8 mouse cellular contexts compared by ENCODE assay signal in genomic region chr7:19300501-19301421, GRCm38 (mm10). TPM values are rescaled to one million over a fixed set of nuclear protein-coding genes. Genes with fewer than 3 reads are reported as not detected.
DNase-seq lines count a peak whose midpoint lies in the region; ATAC-seq lines count a peak whose summit lies in the region.

No protein-coding gene starts in this region.

- peak; percentile 87 for ATAC-seq in intestine, embryonic 15.5 days
- peak; percentile 66 for ATAC-seq in limb, embryonic 11.5 days (ENCODE audit: insufficient number of reproducible peaks, low FRiP score, low TSS enrichment, low read depth)
- peak; percentile 71; the same call in 1 of the 2 replicates for ATAC-seq in midbrain, embryonic 12.5 days (ENCODE audit: low FRiP score, low read depth)

- H3K27ac ChIP-seq in intestine, embryonic 15.5 days = no peak overlapping the region
- no peak overlapping the region for H3K27ac ChIP-seq in limb, embryonic 11.5 days (replicated peaks; ENCODE audit: low read depth, low read length)
- no peak overlapping the region for H3K27ac ChIP-seq in midbrain, embryonic 12.5 days (replicated peaks)

- peak overlapping the region; percentile 43 for H3K4me3 ChIP-seq in intestine, embryonic 15.5 days (replicated peaks)
- peak overlapping the region; percentile 28 for H3K4me3 ChIP-seq in limb, embryonic 11.5 days (ENCODE audit: low read depth, low read length)
- H3K4me3 ChIP-seq in midbrain, embryonic 12.5 days = peak overlapping the region; percentile 47

- H3K27me3 ChIP-seq in intestine, embryonic 15.5 days (replicated peaks) = peaks cover 42% of the 10 kb centered on the region
- H3K27me3 ChIP-seq in limb, embryonic 11.5 days (ENCODE audit: control insufficient read depth, insufficient read depth, low read length) = peaks cover 43% of the 10 kb centered on the region
- peaks cover 46% of the 10 kb centered on the region for H3K27me3 ChIP-seq in midbrain, embryonic 12.5 days

- peaks cover 27% of the 10 kb centered on the region for H3K4me1 ChIP-seq in intestine, embryonic 15.5 days (replicated peaks)
- no peaks in the 10 kb centered on the region for H3K4me1 ChIP-seq in limb, embryonic 11.5 days (ENCODE audit: control insufficient read depth, insufficient read depth, low read length)
- H3K4me1 ChIP-seq in midbrain, embryonic 12.5 days = peaks cover 28% of the 10 kb centered on the region

- peak overlapping the region; percentile 47 for H3K4me2 ChIP-seq in intestine, embryonic 15.5 days (replicated peaks)
- peak overlapping the region; percentile 21; the same call in 1 of the 2 replicates for H3K4me2 ChIP-seq in limb, embryonic 11.5 days (ENCODE audit: low read depth, severe bottlenecking)
- peak overlapping the region; percentile 54 for H3K4me2 ChIP-seq in midbrain, embryonic 12.5 days (replicated peaks)

- H3K9ac ChIP-seq in intestine, embryonic 15.5 days = peak overlapping the region; percentile 18
- H3K9ac ChIP-seq in limb, embryonic 11.5 days (ENCODE audit: low read length) = no peak overlapping the region
- peak overlapping the region; percentile 46; the same call in 1 of the 2 replicates for H3K9ac ChIP-seq in midbrain, embryonic 12.5 days (replicated peaks)

- DNase-seq in urinary bladder, postnatal 14 days (ENCODE audit: low spot score) = peak; percentile 80
- no peak for DNase-seq in urinary bladder, adult 18-20 months (ENCODE audit: low spot score in 2 of 2)
- DNase-seq in embryo, embryonic 10 days (ENCODE audit: low spot score) = peak; percentile 91
- peak; percentile 52 for DNase-seq in gastrocnemius, postnatal 25 days
- peak; percentile 87 for DNase-seq in limb, embryonic 11.5 days (ENCODE audit: low spot score)
- peak; percentile 79 for DNase-seq in skeletal muscle tissue, adult 2 months (ENCODE audit: low read depth, low spot score)

- H3K36me3 ChIP-seq in intestine, embryonic 15.5 days = no peaks in the 10 kb centered on the region
- no peaks in the 10 kb centered on the region for H3K36me3 ChIP-seq in limb, embryonic 11.5 days (ENCODE audit: control insufficient read depth, insufficient read depth, low read length)
- H3K36me3 ChIP-seq in midbrain, embryonic 12.5 days = no peaks in the 10 kb centered on the region

- WGBS in intestine, embryonic 15.5 days = under 1% methylated on average over 29 of the region's 29 CpGs
- WGBS in limb, embryonic 11.5 days = under 1% methylated on average over 29 of the region's 29 CpGs
- under 1% methylated on average over 29 of the region's 29 CpGs for WGBS in midbrain, embryonic 12.5 days

- no peaks in the 10 kb centered on the region for H3K9me3 ChIP-seq in intestine, embryonic 15.5 days
- H3K9me3 ChIP-seq in limb, embryonic 11.5 days (ENCODE audit: control insufficient read depth, low read length) = no peaks in the 10 kb centered on the region
- H3K9me3 ChIP-seq in midbrain, embryonic 12.5 days = no peaks in the 10 kb centered on the region

RNA-seq across cellular contexts. Expression of gene Fosb, which starts 9.1 kb away (rescaled TPM):
- under 1 TPM; 0.43 to 0.64 TPM for total RNA-seq in gastrocnemius, postnatal 25 days (2021)
- 0.09 and 0.14 TPM in 2 replicates for polyA plus RNA-seq in intestine, embryonic 15.5 days (2015; fragmentation: Nextera tagmentation; extraction: Ambion mirVana)
- polyA plus RNA-seq in limb, embryonic 11.5 days (2014; fragmentation: Nextera tagmentation; extraction: Ambion mirVana) = 0.06 TPM in 1 of 2 replicates, not detected in the other
- 0.20 TPM in 1 of 2 replicates, not detected in the other for polyA plus RNA-seq in midbrain, embryonic 12.5 days (2016; fragmentation: Nextera tagmentation; extraction: Ambion mirVana)

RNA-seq across cellular contexts. Expression of gene Rtn2, which starts 18.3 kb away (rescaled TPM):
- total RNA-seq in gastrocnemius, postnatal 25 days (2021) = 100 to 1,000 TPM; 943 to 950 TPM
- polyA plus RNA-seq in intestine, embryonic 15.5 days (2015; fragmentation: Nextera tagmentation; extraction: Ambion mirVana) = 11.3 and 12.5 TPM in 2 replicates
- 9.0 and 10.0 TPM in 2 replicates for polyA plus RNA-seq in limb, embryonic 11.5 days (2014; fragmentation: Nextera tagmentation; extraction: Ambion mirVana)
- polyA plus RNA-seq in midbrain, embryonic 12.5 days (2016; fragmentation: Nextera tagmentation; extraction: Ambion mirVana) = 74.6 and 79.7 TPM in 2 replicates

RNA-seq across cellular contexts. Expression of gene Ppm1n, which starts 20.9 kb away (rescaled TPM):
- not detected for total RNA-seq in gastrocnemius, postnatal 25 days (2021)
- polyA plus RNA-seq in intestine, embryonic 15.5 days (2015; fragmentation: Nextera tagmentation; extraction: Ambion mirVana) = 0.14 and 0.34 TPM in 2 replicates
- polyA plus RNA-seq in limb, embryonic 11.5 days (2014; fragmentation: Nextera tagmentation; extraction: Ambion mirVana) = 0.24 TPM in 1 of 2 replicates, not detected in the other
- polyA plus RNA-seq in midbrain, embryonic 12.5 days (2016; fragmentation: Nextera tagmentation; extraction: Ambion mirVana) = 0.20 and 0.32 TPM in 2 replicates

RNA-seq across cellular contexts. Expression of gene Vasp, which starts 29.1 kb away (rescaled TPM):
- total RNA-seq in gastrocnemius, postnatal 25 days (2021) = 10 to 100 TPM; 16.3 to 18.0 TPM
- 109 and 114 TPM in 2 replicates for polyA plus RNA-seq in intestine, embryonic 15.5 days (2015; fragmentation: Nextera tagmentation; extraction: Ambion mirVana)
- 62.3 and 65.6 TPM in 2 replicates for polyA plus RNA-seq in limb, embryonic 11.5 days (2014; fragmentation: Nextera tagmentation; extraction: Ambion mirVana)
- polyA plus RNA-seq in midbrain, embryonic 12.5 days (2016; fragmentation: Nextera tagmentation; extraction: Ambion mirVana) = 44.9 and 47.1 TPM in 2 replicates

RNA-seq across cellular contexts. Expression of gene Ercc1, which starts 43.8 kb away (rescaled TPM):
- total RNA-seq in gastrocnemius, postnatal 25 days (2021) = 10 to 100 TPM; 21.5 to 25.4 TPM
- 51.6 and 52.0 TPM in 2 replicates for polyA plus RNA-seq in intestine, embryonic 15.5 days (2015; fragmentation: Nextera tagmentation; extraction: Ambion mirVana)
- 104 and 114 TPM in 2 replicates for polyA plus RNA-seq in limb, embryonic 11.5 days (2014; fragmentation: Nextera tagmentation; extraction: Ambion mirVana)
- 103 and 114 TPM in 2 replicates for polyA plus RNA-seq in midbrain, embryonic 12.5 days (2016; fragmentation: Nextera tagmentation; extraction: Ambion mirVana)

Comparison
In these comparisons a context has a peak if more than half of its experiments do, and no peak if none do; other contexts are left out.
1. DNase-seq: peak in urinary bladder, postnatal 14 days (single experiment), embryo, embryonic 10 days (single experiment), gastrocnemius, postnatal 25 days (single experiment), limb, embryonic 11.5 days (single experiment) and skeletal muscle tissue, adult 2 months (single experiment); none in urinary bladder, adult 18-20 months (0 of 2).
2. Peak in every context shown above with its lines, with median percentiles within 50 percentile points of each other: ATAC-seq, H3K4me2 ChIP-seq and H3K4me3 ChIP-seq.